In genomic region chr3:143662041-143662685, GRCm38 (mm10) we compare ENCODE assay signal across 23 mouse cellular contexts.
DNase-seq lines count a peak whose midpoint lies in the region; ATAC-seq and TF ChIP-seq lines count a peak whose summit lies in the region.
"Had no signal": no experiment of that assay in that cellular context is flagged by ENCODE, and none has a peak within 500 bp of the region (broad histone marks: within the 10 kb centered on the region; RNA-seq: fewer than 3 reads in every experiment).

No protein-coding gene starts in this region.

- in situ Hi-C loops in CH12.LX (cut with MboI; ENCODE audit: low pct_ligation_motif_present, low pct_unique_long_range_greater_than_20kb, low sequenced_read_pairs): no loop called here

- DNase-seq in 3T3-L1 (ENCODE audit: low read depth, low spot score) (peak; percentile 84), CH12.LX (ENCODE audit: extremely low read depth) (no peak)
- peak; percentile 22 for DNase-seq in fibroblast of lung, adult 2 months (ENCODE audit: low read depth)
- DNase-seq in left cerebral cortex, postnatal 25 days (ENCODE audit: low spot score in 2 of 2): no peak
- DNase-seq: adrenal gland, adult 8-10 months; adrenal gland, postnatal 14 days; adrenal gland, postnatal 36 days; B cell, adult 2 months; cerebellum, adult 11-12 months; cerebellum, adult 2 months; cerebellum, adult 9-10 months; cerebellum, postnatal 10 days; cerebellum, postnatal 25 days had no signal

- peak in 1 of 2 experiments; percentile 68; a peak in 2 of 4 replicates for TF ChIP-seq CTCF in CH12.LX (conservative IDR thresholded peaks at IDR 0.05 in 1 of 2, IDR thresholded peaks at IDR 0.05 in 1 of 2; ENCODE audit: low read depth in 2 of 2, low read length in 2 of 2)
- no peak for TF ChIP-seq CTCF in intestine, postnatal 0 days (IDR thresholded peaks at IDR 0.05; ENCODE audit: low read depth)

- H3K27ac ChIP-seq in CH12.LX (ENCODE audit: insufficient read depth, low read depth): no peak overlapping the region
- H3K27ac ChIP-seq in intestine, postnatal 0 days (ENCODE audit: low read depth, low read length): no peak overlapping the region
- H3K27ac ChIP-seq: embryonic facial prominence, embryonic 10.5 days; embryonic facial prominence, embryonic 12.5 days; forebrain, embryonic 10.5 days; forebrain, embryonic 12.5 days had no signal

- 87% methylated on average over 5 of the region's 5 CpGs for WGBS in intestine, postnatal 0 days

- H3K36me3 ChIP-seq in CH12.LX (replicated peaks in 1 of 2; ENCODE audit: control insufficient read depth in 1 of 2, insufficient read depth in 1 of 2, low read length in 1 of 2): no peaks in the 10 kb centered on the region
- H3K36me3 ChIP-seq in intestine, postnatal 0 days (ENCODE audit: control insufficient read depth, insufficient read depth): no peaks in the 10 kb centered on the region
- H3K36me3 ChIP-seq: embryonic facial prominence, embryonic 10.5 days; embryonic facial prominence, embryonic 12.5 days; forebrain, embryonic 10.5 days; forebrain, embryonic 12.5 days had no signal

- H3K4me1 ChIP-seq in CH12.LX (ENCODE audit: control insufficient read depth in 1 of 2, insufficient read depth in 2 of 2): 0 out of 4 replicates have a peak, but pooled peaks cover 0 to 4% of the 10 kb centered on the region in 2 experiments
- H3K4me1 ChIP-seq in intestine, postnatal 0 days (replicated peaks; ENCODE audit: control insufficient read depth, insufficient read depth, low read length): no peaks in the 10 kb centered on the region
- H3K4me1 ChIP-seq: embryonic facial prominence, embryonic 12.5 days; forebrain, embryonic 10.5 days; forebrain, embryonic 12.5 days had no signal

- no peak overlapping the region for H3K4me3 ChIP-seq in CH12.LX (replicated peaks in 1 of 3; ENCODE audit: low read depth in 2 of 3, low read length in 2 of 3, poor library complexity in 1 of 3)
- H3K4me3 ChIP-seq in intestine, postnatal 0 days (ENCODE audit: low read depth, low read length): no peak overlapping the region
- H3K4me3 ChIP-seq: embryonic facial prominence, embryonic 10.5 days; embryonic facial prominence, embryonic 12.5 days; forebrain, embryonic 10.5 days; forebrain, embryonic 12.5 days had no signal

- H3K9ac ChIP-seq in CH12.LX (ENCODE audit: insufficient read depth, low read depth): no peak overlapping the region
- no peak overlapping the region for H3K9ac ChIP-seq in intestine, postnatal 0 days (ENCODE audit: low read depth, low read length)
- H3K9ac ChIP-seq: embryonic facial prominence, embryonic 12.5 days; forebrain, embryonic 12.5 days had no signal

- no peaks in the 10 kb centered on the region for H3K79me2 ChIP-seq in CH12.LX (replicated peaks; ENCODE audit: control insufficient read depth, extremely low read depth, insufficient read depth, poor library complexity, severe bottlenecking)

- no peaks in the 10 kb centered on the region for H3K9me3 ChIP-seq in CH12.LX (replicated peaks; ENCODE audit: low read length)
- no peaks in the 10 kb centered on the region for H3K9me3 ChIP-seq in intestine, postnatal 0 days (ENCODE audit: control insufficient read depth)
- H3K9me3 ChIP-seq: embryonic facial prominence, embryonic 10.5 days; embryonic facial prominence, embryonic 12.5 days; forebrain, embryonic 10.5 days; forebrain, embryonic 12.5 days had no signal

- ATAC-seq in intestine, postnatal 0 days: no peak
- ATAC-seq: activated CD4-positive, CD25-positive, alpha-beta regulatory T cell, adult 4 months; CD4-positive, CD25-positive, alpha-beta regulatory T cell, adult 4 months; forebrain, embryonic 14.5 days; forebrain, embryonic 16.5 days; Patski had no signal

- no peak for TF ChIP-seq POLR2A in CH12.LX (IDR thresholded peaks at IDR 0.05; ENCODE audit: low read depth, low read length)

- intact Hi-C loops in left cerebral cortex, postnatal 25 days (cut with DNase I): no loop called here

- peak; percentile 63 for TF ChIP-seq RAD21 in CH12.LX (IDR thresholded peaks at IDR 0.05; ENCODE audit: low read depth, low read length)

- TF ChIP-seq EP300 in CH12.LX (IDR thresholded peaks at IDR 0.05; ENCODE audit: low read length): no peak

- H3K4me2 ChIP-seq in CH12.LX (ENCODE audit: insufficient read depth, low read depth, poor library complexity, severe bottlenecking): no peak overlapping the region
- H3K4me2 ChIP-seq in intestine, postnatal 0 days (replicated peaks; ENCODE audit: low read depth): no peak overlapping the region
- H3K4me2 ChIP-seq: embryonic facial prominence, embryonic 12.5 days; forebrain, embryonic 12.5 days had no signal

- H3K27me3 ChIP-seq in CH12.LX (replicated peaks): no peaks in the 10 kb centered on the region
- no peaks in the 10 kb centered on the region for H3K27me3 ChIP-seq in intestine, postnatal 0 days (replicated peaks; ENCODE audit: control insufficient read depth, insufficient read depth, low read length)
- H3K27me3 ChIP-seq: embryonic facial prominence, embryonic 12.5 days; forebrain, embryonic 12.5 days; Patski had no signal

- dilution Hi-C loops in CH12.LX (cut with MboI; ENCODE audit: extremely low pct_ligation_motif_present, extremely low pct_unique_long_range_greater_than_20kb, low sequenced_read_pairs): no loop called here

TF ChIP-seq in CH12.LX, 34 proteins besides CTCF, POLR2A, EP300 and RAD21:
- TF ChIP-seq TCF12 (IDR thresholded peaks at IDR 0.05; ENCODE audit: low read depth, low read length) (no peak), USF1 (IDR thresholded peaks at IDR 0.05; ENCODE audit: low read depth, low read length) (no peak), SMC3 (IDR thresholded peaks at IDR 0.05; ENCODE audit: low read depth, low read length) (peak; percentile 82), ZC3H11A (IDR thresholded peaks at IDR 0.05; ENCODE audit: low read depth, low read length) (peak; percentile 32; the same call in 1 of the 2 replicates), CHD2 (IDR thresholded peaks at IDR 0.05; ENCODE audit: low read length) (no peak)

Comparison
In these comparisons a context has a peak if more than half of its experiments do, and no peak if none do; other contexts are left out.
1. DNase-seq: peak in 3T3-L1 (single experiment) and fibroblast of lung, adult 2 months (single experiment); none in CH12.LX (single experiment) and left cerebral cortex, postnatal 25 days (0 of 2).